Mouse (Mus musculus) ES-Bruce4 (cell line): ENCODE measurements around the gene Eif1ad.

Source experiments
- CTCF ChIP-seq: IDR thresholded peaks from one replicate; pipeline ENCODE4 v1.8.1; 2011; ENCODE audit warnings: low read depth, low read length
- EP300 ChIP-seq: IDR thresholded peaks from 2 replicates; pipeline ENCODE4 v1.6.1; 2011; ENCODE audit warnings: low read depth, low read length; ENCODE audit not compliant: insufficient read depth
- POLR2A ChIP-seq: IDR thresholded peaks from one replicate; pipeline ENCODE4 v1.8.1; 2011; ENCODE audit warnings: low read length; ENCODE audit not compliant: insufficient read depth

DNA sequence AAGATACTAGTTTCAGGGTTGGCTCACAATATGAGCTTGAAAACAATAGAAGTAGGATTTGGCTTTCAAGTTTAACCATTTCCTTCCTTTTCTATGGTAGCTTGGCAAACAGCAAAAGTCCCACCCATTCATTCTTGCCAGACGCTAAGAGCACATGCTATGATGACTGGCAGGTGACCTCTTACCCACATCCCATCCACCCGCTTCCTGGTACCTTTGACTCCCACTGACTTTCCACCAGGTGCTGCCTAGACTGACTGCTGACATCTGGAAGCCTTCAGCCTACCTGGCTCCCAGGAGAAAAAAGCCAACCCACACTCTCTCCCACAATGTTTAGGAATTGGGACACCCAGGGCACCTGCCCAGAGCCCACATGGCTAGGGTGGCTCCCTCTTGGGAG is 2.4 kb upstream of the Eif1ad start:
- TF ChIP-seq CTCF (no peak), EP300 (no peak), POLR2A (no peak)
